Mouse (Mus musculus): ENCODE data around the gene Ogfrl1.
"Not testable (repeated sequence)": the region's sequence is repeated elsewhere in the genome, so short reads cannot be mapped to it uniquely, and the experiment has no call there.

Gene Ogfrl1

DNA sequence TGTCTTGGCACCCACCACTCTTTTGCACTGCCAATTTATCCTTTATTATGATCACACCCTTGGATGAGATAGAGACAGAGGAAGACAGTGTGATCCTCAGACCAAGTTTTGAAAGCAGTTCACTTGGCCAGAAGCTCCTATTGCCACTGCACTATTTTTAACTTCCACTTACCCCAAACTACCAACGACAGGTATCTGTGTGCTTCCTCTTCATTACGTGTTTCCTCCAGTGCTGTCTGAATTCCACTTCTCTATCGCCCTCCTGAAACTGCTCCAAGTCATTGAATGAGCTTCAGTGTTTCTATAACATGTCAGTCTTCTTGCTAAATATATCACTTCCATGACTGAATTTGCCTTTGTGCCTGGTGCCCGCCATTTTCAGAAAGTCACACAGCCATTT is at the start of gene Ogfrl1:
Gene Ogfrl1, minus strand, starts transcription at position 150 of the 400 bp plus-strand sequence.
- CTCF ChIA-PET = no interaction called here
- POLR2A ChIA-PET = no interaction called here

DNA sequence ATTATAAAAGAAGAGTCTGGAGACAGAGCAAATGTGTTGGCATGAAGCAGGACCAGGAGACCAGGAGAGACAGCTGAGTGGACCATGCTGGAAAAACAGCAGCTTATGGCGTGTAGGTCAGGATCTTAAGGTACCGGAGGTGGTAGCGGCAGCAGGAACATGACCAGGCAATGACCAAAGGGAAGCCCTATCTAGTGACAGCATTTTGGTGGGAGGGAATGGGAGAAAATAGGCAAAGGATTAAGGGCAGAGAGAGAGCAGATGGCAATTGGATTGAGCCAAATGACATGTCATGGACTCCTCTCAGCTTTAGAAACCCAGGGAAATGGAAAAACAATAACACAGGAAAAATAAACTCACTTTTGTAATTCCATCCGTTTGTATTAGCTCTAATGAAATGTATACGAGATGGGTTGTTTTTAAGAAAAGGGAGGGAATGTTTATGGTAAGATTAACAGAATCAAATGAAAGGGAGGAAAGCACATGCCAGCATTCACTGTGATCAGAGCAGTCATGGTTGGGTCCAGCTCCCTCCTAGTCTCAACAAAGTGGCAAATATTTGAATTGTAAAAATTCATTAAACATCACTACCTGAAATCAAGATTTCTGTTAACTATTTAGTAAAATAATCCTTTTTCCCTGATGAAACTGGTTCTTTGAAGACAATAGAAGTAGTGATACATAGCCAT is 48.3 kb upstream of the Ogfrl1 start:
- CTCF ChIA-PET = no interaction called here

DNA sequence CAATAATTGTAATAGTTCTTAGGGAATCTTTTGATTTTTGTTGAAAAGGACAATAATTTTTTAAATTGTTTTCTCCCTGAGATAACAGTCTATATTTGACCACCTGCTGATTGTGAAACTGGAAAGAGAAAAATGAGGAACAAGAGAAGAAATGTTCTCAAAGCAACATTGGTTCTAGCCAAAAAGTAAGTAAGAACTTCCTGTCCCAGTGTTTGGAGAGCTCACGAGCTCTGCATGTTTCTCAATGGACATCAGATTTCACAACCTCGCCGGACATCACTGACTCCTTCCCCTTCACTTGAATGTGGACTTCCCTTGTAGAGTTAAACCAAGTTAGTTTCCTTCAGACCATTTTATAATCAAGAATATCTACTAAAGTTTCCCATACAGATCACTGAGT is 36.0 kb upstream of the Ogfrl1 start:
- POLR2A ChIA-PET = no interaction called here
- CTCF ChIA-PET = no interaction called here

More for the DNA sequence above, 48.3 kb upstream of the Ogfrl1 start:
- POLR2A ChIA-PET = no interaction called here

DNA sequence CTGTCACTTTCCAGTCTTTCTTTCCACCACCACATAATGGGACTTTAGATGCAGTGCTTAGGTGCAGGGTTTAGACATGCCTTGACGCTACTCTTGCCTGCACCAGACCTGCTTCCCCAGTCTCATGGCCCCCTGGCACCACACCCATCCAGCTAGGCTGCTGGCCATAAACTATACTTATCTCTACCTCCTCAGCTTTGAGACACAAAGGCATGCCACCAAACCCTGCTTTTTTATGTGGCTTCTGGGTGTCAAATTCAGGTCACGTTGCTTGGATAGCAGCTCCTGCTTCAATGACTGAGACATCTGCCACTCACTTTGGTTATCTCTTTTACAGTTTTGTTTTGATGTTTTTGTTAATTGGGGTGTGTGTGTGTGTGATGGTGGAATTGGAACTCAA is 28.9 kb upstream of the Ogfrl1 start:
- ChIA-PET CTCF (no interaction called here), POLR2A (no interaction called here)

DNA sequence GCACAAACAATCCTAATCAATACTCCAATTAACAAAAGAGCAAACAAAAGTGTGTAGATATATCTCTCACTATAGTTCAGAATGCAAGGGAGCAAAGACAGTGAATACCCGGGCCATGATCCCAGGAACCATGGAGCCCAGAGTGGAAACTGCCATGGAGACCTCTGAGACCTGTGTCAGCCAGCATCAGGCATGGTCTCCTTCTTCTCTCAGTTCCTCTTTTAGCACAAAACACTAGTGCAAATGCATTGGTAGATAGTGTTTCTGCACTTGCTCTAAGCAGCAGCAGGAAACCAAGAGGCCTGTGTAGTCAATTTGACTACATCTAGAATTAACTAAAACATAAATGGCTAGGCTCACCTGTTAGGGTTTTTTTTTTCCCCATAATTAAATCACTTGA is 21.4 kb upstream of the Ogfrl1 start:
- POLR2A ChIA-PET = no interaction called here
- CTCF ChIA-PET = no interaction called here

DNA sequence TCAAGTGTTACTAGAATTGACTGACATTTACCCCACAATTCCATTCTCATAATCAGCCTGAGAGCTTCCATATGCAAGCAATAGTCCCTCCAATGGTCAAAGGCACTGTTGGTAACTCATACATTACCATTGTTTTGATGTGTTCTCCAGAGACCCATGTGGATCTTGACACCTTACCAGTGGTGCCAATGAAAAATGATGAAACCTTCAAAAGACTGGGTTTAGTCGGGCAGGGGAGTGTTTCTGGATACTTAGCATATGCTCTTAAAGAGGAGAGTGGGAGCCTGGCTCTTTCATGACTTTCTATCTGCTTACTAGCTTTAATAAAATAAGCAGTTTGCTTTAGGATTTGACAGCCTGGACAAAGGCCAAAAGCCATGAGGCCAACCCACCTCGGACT is 20.5 kb upstream of the Ogfrl1 start:
- CTCF ChIA-PET = no interaction called here
- POLR2A ChIA-PET = no interaction called here

DNA sequence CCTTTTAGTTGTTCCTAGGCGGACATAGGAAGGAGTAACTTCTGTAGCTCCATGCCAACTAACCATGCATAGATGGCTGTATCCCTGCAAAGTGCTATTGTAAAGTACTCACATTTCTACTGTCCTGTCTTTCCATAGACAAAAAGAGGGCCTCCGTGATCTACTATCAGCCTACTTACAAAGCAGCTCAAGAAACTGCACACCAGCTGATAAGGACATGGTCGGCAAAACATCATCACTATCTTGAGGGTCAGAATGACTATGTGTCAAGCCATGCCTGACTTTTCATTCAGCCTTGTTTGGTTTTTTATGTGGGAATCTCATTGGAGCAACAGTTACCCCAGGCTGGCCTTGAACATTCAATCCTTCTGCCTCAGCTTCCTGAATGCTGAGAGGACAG is 20.0 kb upstream of the Ogfrl1 start:
- ChIA-PET CTCF (no interaction called here), POLR2A (no interaction called here)

DNA sequence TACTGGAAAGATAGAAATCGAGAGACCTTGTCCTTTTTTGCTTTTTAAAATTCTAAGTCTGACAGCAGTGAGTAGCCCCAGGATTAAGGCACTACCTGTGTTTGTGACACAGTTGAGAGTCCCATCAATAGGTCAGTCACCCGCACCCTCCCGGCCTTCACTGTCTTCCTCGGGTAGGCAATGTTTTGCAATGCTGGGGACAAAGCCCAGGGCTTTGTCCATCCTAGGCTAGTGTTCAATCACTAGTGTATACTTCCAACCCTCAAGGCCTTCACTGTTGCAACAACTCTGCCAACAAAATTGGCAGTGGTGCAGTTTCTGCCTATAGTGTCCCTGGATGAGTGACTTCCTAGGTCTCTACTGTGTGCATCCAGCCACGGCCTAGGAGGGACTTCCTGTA is 14.0 kb upstream of the Ogfrl1 start:
- ChIA-PET POLR2A (no interaction called here), CTCF (interaction anchor here in 1 of 4 experiments (0.6 kb wide), 1 partner anchor 138 kb away, joined by 3 read pairs; no protein-coding TSS in a partner anchor)

DNA sequence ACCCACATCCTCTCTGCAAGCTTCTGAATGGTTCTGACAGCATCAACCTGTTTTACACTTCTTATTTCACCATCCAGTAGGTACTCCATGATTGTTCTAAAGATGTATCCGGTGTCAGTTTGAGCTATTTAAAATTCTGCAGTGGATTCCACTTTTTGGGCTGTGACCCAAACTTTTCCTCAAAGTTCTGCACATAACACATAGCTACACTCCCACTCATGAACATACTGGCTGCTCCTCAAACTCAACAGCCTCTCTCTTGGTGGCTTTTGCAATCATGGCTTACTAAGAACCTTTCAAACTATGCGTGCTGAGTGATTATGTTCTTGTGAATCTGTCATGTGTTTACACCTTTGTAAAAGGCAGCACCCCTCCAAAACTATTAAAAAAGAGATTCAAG is 12.4 kb upstream of the Ogfrl1 start:
- ChIA-PET POLR2A (interaction anchor here in 1 of 4 experiments (0.5 kb wide), 1 partner anchor 68 kb away, joined by 3 read pairs; no protein-coding TSS in a partner anchor), CTCF (no interaction called here)

DNA sequence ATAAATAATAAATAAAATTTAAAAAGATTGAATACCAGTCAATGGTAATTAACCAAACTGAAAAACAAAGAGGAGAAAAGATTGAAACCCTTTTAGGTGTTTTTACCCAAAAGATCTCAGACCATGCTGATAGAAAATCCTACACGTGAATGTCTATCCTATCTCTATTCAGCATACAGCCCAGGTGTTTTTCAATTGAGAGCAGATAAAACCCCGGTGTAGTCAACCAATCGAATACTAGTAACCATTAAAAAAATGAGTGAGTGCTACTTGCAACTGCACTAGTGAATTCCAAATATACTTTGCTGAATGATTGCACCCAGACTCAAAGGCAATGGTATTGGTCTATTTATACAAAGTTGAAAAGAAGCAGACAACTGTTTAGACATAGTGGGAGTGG is 4.8 kb upstream of the Ogfrl1 start:
- ChIA-PET CTCF (no interaction called here), POLR2A (no interaction called here)

DNA sequence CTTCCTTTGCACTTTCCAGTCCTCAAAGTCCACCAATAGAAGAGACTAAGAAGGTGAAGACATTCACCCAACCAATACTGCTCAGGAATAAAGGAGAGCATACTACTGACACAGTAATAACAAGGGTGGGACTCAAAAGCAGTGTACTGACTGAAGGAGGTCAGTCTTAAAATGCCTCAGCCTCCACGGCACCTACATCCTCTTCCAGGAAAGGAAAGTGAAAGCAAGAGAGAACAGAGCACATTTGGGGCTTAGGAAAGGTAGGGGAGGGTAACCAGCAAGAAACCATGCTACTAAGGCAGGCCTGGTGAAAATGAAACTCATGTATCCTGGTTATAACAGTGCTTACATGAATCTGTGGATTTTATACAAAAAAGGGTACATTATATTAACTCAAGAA is 2.0 kb upstream of the Ogfrl1 start:
- ChIA-PET POLR2A (no interaction called here), CTCF (interaction anchor here in 1 of 4 experiments (0.6 to 0.7 kb wide), 2 partner anchors 367 to 737 kb away, joined by 7 to 13 read pairs; no protein-coding TSS in a partner anchor)

DNA sequence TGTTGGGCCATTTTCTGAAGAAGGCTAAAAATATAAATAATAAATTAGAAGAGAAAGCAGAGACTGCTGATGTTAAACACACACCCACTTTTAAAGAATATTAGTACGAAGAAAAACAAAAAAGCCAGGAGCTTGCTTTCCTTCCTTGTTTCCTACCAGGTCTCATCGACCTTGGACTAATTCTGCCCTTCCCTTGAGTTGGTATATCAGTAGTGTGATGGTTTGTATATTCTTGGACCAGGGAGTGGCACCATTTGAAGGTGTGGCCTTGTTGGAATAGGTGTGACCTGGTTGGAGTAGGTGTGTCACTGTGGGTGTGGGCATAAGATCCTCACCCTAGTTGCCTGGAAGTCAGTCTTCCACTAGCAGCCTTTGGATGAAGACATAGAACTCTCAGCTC is 3.2 kb downstream of the Ogfrl1 start:
- POLR2A ChIA-PET, CTCF ChIA-PET: not testable (repeated sequence)

DNA sequence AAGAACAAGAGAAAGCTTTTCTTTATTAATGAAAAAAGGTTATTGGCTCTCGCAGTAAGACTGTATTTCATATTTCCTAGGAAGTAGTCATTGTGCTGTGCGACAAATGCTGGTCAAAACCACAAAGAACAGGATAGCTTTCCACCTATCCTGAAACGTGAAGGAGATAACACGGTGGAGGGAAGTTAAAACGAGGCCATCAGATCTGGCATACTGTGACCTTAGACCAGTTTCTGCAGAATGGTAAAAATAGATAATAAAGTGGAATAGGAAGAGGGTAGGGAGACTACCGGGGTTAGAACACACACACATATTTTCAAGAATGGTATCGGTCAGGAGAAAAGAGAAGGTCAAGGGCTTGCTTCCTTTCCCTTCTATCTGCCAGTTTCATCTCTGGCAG is 5.8 kb downstream of the Ogfrl1 start:
- POLR2A ChIA-PET = interaction anchor here in 1 of 4 experiments (1.7 kb wide), 1 partner anchor 8 kb away, joined by 5 read pairs; no protein-coding TSS in a partner anchor
- CTCF ChIA-PET = no interaction called here

DNA sequence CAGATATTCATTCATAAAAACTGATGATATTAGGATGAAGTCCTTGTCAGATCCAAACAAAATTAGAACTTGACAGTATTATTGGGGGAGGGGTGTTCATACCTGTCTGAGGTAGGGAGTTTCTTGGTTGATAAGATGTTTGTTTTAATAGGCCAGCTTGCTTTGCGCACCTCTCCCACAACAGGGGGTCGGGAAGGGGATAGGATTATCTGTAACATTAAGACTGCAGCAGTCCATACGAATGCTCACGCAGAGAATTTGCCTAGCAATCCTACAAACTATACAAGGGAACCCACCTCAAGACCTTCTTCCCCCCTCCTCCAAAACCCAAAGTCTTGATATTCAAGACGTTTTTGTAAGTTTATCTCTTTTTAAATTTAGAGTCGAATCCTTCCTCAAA is 13.2 kb downstream of the Ogfrl1 start:
- POLR2A ChIA-PET = interaction anchor here in 1 of 4 experiments (1.8 kb wide), 1 partner anchor 128 kb away, joined by 12 read pairs; no protein-coding TSS in a partner anchor
- CTCF ChIA-PET = interaction anchor here in 1 of 4 experiments (0.5 kb wide), 1 partner anchor 76 kb away, joined by 3 read pairs; no protein-coding TSS in a partner anchor

DNA sequence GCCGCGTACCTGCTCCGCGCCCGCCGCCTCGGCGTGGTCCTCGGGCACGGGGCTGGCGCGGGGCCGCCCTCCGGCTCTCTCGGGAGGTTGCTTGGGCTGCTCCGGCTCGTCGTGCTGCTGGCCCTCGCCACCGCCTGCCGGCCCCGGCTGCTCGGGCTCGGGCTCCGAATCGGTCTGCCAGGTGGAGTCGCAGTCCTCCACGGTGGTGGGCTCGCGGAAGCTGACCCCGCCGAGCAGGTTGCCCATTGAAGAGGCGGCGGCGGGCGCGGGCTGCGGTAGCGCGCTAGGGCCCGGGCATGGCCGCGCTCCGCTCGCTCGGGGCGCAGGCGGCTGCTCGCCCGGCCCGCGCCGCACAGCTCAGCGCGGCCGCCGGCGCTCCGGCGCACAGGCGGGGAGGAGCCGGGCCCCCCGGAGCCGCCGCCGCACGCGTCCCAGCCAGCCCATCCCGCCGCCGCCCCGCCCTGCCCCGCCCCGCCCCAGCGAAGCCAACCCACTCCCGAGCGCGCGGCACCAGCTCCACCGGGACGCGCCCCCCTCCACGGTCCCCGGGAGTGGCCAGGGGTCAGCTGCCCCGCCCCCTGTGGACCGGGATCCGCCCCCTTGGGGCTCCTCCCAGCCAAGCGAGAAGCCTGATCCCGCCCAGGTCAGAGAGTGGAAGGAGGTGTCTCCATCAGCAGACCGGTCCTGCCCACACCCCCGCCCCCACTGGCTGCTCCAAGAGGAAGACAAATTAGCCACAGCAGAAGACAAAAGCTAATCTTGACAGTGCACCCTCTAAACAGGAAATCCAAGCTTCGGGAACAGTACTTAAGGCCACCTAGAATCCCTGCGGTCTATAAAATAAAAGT is 14.5 kb downstream of the Ogfrl1 start:
- ChIA-PET POLR2A (interaction anchor here in 2 of 4 experiments (0.6 to 1.8 kb wide), 5 partner anchors 9 to 127 kb away, joined by 3 to 12 read pairs (median 3); no protein-coding TSS in a partner anchor), CTCF (interaction anchor here in 1 of 4 experiments (0.6 kb wide), 1 partner anchor 212 kb away, joined by 4 read pairs; no protein-coding TSS in a partner anchor)

DNA sequence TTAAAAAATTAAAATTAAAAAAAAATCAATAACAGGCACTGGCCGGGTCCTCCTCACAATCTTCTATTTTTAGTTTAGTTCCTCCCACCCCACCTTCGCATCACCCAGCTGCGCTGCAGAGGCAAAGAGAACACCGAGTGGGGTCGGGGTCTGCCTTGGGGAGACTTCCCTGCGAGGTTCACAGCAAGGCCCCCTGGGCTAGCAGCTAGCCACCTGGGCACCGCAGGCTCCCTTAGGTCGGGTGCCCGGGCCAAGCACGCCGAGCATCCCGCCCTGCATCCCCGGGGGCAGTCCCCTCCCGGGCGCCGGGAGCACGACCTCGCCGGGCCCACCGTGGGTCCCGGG is 15.1 kb downstream of the Ogfrl1 start:
- ChIA-PET POLR2A (interaction anchor here in 2 of 4 experiments (0.6 to 1.8 kb wide), 3 partner anchors 9 to 126 kb away, joined by 3 to 12 read pairs (median 3); no protein-coding TSS in a partner anchor), CTCF (interaction anchor here in 1 of 4 experiments (0.6 kb wide), 1 partner anchor 211 kb away, joined by 4 read pairs; no protein-coding TSS in a partner anchor)

DNA sequence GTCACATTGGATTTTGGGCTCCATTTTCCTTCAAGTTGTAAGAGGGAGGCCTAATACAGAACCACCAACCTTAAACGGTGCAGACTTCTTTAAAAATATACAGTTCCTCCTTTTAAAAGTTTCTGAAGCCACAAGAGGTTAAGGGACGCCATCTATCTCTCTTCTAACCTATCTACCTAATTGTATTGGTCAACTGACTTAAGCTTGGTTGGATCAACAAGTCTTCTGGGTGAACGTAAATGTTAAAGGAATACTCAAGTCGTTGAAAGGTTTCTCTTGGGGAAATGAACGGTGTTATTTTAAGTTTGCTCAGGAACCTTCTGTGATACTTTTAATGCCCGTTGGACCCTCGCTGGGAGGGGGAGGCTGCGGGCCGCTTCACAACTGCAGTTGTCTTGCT is 15.5 kb downstream of the Ogfrl1 start:
- ChIA-PET CTCF (no interaction called here), POLR2A (interaction anchor here in 1 of 4 experiments (1.5 kb wide), 1 partner anchor 9 kb away, joined by 3 read pairs; no protein-coding TSS in a partner anchor)

DNA sequence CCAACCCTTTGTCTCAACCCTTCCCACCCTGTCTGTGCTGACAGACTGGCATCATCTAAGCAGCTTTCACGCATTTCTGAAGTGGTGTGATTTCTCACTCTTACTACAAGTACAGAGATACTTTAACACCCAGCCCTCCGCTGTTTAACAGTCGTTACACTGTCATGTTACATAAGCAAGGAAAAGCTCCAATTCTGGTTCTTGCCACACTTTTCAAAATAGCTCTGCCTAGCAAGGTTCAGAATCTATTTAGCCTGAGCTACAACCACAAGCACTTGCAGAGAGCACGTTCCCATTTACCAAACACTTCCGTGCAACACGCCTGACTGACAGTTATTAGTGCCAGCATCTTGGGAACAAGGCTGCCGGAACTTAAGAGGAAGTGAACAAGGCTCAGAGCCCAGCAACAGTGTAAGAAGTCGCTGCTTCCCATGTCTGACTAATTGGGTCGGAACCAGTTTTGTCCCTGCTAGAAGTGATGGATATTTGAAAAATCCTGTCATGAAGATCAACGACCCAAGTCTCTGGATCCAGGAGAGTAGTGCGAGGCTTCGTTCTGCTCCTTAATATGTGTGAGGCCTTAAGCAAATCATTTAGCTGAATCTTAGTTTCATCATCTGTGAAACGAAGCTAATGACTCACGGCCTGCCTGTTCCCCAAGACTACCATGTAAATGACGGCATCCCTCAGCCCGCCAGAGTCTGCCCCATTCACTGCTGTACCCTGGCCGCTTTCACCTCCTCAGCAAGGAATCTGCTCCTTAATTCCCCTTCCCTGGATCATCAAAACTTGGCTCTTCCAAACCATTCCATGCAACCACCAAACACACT is 17.4 kb downstream of the Ogfrl1 start:
- CTCF ChIA-PET = no interaction called here
- POLR2A ChIA-PET = no interaction called here

DNA sequence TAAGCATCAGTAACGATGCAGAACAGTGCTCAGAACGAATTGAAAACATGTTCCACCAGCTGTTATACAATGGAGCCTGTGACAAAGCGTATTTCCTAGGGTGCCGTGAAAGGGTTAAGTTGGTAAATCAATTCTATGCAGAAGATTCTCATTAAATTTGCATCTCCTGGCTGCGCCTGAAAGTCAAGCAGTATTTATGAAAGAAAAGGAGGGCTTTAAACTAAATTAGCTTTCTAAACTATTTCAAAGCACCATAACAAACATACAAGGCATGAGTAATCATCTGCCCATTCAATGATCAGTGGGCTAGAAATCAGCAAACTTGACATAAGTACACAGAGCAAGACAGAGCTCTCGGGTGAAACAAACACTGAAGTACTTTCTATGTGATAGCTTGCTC is 18.3 kb downstream of the Ogfrl1 start:
- POLR2A ChIA-PET = no interaction called here
- CTCF ChIA-PET = no interaction called here

DNA sequence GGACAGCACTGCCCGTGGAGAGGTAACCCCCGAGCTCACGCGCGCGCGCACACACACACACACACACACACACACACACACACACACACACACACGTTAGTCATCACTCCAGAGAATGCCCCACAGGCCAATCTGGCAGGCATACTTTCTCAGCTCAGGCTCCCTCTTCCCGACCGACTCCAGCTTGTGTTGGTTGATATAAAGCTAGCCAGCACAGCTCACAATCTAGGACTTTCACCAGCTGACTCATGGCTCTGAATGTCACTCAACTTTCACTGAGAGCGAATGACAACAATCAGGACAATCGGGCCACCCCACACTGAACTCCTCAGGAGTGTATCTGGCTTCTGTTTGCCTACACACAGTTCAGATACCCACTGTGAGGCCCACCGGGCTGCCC is 20.0 kb downstream of the Ogfrl1 start:
- POLR2A ChIA-PET = no interaction called here
- CTCF ChIA-PET = no interaction called here
